Mouse (Mus musculus) forebrain, embryonic 11.5 days (tissue): ENCODE data around the gene Fsd1. TPM values are rescaled to one million over a fixed set of nuclear protein-coding genes. Genes with fewer than 3 reads are reported as not detected.

Experiments
- ATAC-seq: fragments of 200-750 bp; cut with Nextera tagmentation; replicated peaks from 2 replicates; pipeline ENCODE4 v1.8.0; 2017; ENCODE audit warnings: moderate TSS enrichment; ENCODE audit not compliant: low FRiP score
- DNase-seq: peaks from one replicate; pipeline ENCODE4 v3.0.0-alpha.2; 2017; ENCODE audit warnings: low spot score
- H3K27ac ChIP-seq: fragments of 300-500 bp; sonication (generic); 2 replicates; pipeline ENCODE4 v1.5.1; 2014; ENCODE audit warnings: low read depth, low read length
- H3K27me3 ChIP-seq: fragments of 300-500 bp; sonication (generic); 2 replicates; pipeline ENCODE4 v1.6.1; 2014; ENCODE audit warnings: mild to moderate bottlenecking, low read length, mixed read lengths; ENCODE audit not compliant: control insufficient read depth, insufficient read depth
- H3K36me3 ChIP-seq: fragments of 300-500 bp; sonication (generic); 2 replicates; pipeline ENCODE4 v1.6.1; 2014; ENCODE audit warnings: mild to moderate bottlenecking, low read length, moderate library complexity, mixed read lengths; ENCODE audit not compliant: control insufficient read depth, insufficient read depth
- H3K4me1 ChIP-seq: fragments of 300-500 bp; sonication (generic); replicated peaks from 2 replicates; pipeline ENCODE4 v1.6.1; 2014; ENCODE audit warnings: low read length, mixed read lengths; ENCODE audit not compliant: control insufficient read depth, insufficient read depth
- H3K4me2 ChIP-seq: fragments of 300-500 bp; sonication (generic); 2 replicates; pipeline ENCODE4 v1.6.1; 2014; ENCODE audit warnings: low read depth, mild to moderate bottlenecking, low read length, moderate library complexity, mixed read lengths; ENCODE audit not compliant: severe bottlenecking
- H3K4me3 ChIP-seq: fragments of 300-500 bp; sonication (generic); 2 replicates; pipeline ENCODE4 v1.5.1; 2014; ENCODE audit warnings: low read depth, low read length
- H3K9ac ChIP-seq: fragments of 300-500 bp; sonication (generic); 2 replicates; pipeline ENCODE4 v1.6.1; 2014; ENCODE audit warnings: low read length
- H3K9me3 ChIP-seq: fragments of 300-500 bp; sonication (generic); 2 replicates; pipeline ENCODE4 v1.6.1; 2016; ENCODE audit warnings: low read length, mixed read lengths; ENCODE audit not compliant: control insufficient read depth
- WGBS: fragments of 180-500 bp; shearing (Covaris S2); extraction: QIAGEN DNeasy Blood & Tissue Kit; methylation state at CpG from one replicate; pipeline ENCODE4 v1.1.7; 2014; 5-methylcytosine and 5-hydroxymethylcytosine counted together
- polyA plus RNA-seq: library from polyadenylated mRNA; unstranded; fragments of >200 nt; fragmentation: Nextera tagmentation; extraction: Ambion mirVana; gene quantifications from 2 replicates; pipeline ENCODE4 v1.2.1, GENCODE M21; 2014

The Fsd1 gene
- polyA plus RNA-seq, 1 experiment from 2014 or later, result 61.9 TPM

GRCm38 (mm10) chr17:56026303-56026702 is 40.0 kb downstream of the Fsd1 start:
- Histone ChIP-seq H3K4me3 (no peak overlapping the region), H3K4me2 (no peak overlapping the region), H3K4me1 (no peaks in the 10 kb centered on the region), H3K9me3 (no peaks in the 10 kb centered on the region), H3K36me3 (no peaks in the 10 kb centered on the region; the same call in 1 of the 2 replicates), H3K9ac (no peak overlapping the region), H3K27ac (no peak overlapping the region), H3K27me3 (no peaks in the 10 kb centered on the region)
- WGBS, result 81% methylated on average over 1 of the region's 1 CpGs
- ATAC-seq, result no peak
- DNase-seq, result no peak

- Histone ChIP-seq H3K36me3 (no peaks in the 10 kb centered on the region; the same call in 1 of the 2 replicates), H3K4me1 (no peaks in the 10 kb centered on the region), H3K4me2 (no peak overlapping the region), H3K9me3 (no peaks in the 10 kb centered on the region), H3K4me3 (no peak overlapping the region), H3K27ac (no peak overlapping the region), H3K9ac (no peak overlapping the region), H3K27me3 (no peaks in the 10 kb centered on the region)
- ATAC-seq (no peak), DNase-seq (no peak)
- 76% methylated on average over 1 of the region's 1 CpGs for WGBS
Observed at GRCm38 (mm10) chr17:56026881-56027280, 40.6 kb downstream of the Fsd1 start.

- H3K27me3 ChIP-seq, result no peaks in the 10 kb centered on the region
- no peaks in the 10 kb centered on the region for H3K4me1 ChIP-seq
- H3K4me3 ChIP-seq, result no peak overlapping the region
- no peak overlapping the region for H3K9ac ChIP-seq
- H3K9me3 ChIP-seq, result no peaks in the 10 kb centered on the region
- DNase-seq, result no peak
- 93% methylated on average over 5 of the region's 5 CpGs for WGBS
- no peak overlapping the region for H3K4me2 ChIP-seq
- no peak for ATAC-seq
- H3K36me3 ChIP-seq, result no peaks in the 10 kb centered on the region; the same call in 1 of the 2 replicates
- H3K27ac ChIP-seq, result no peak overlapping the region
Observed at GRCm38 (mm10) chr17:56027801-56028441, 41.6 kb downstream of the Fsd1 start.

- 94% methylated on average over 9 of the region's 9 CpGs for WGBS
- H3K36me3 ChIP-seq, result peaks cover 2% of the 10 kb centered on the region; the same call in 1 of the 2 replicates
Observed at GRCm38 (mm10) chr17:56030238-56030870, 44.0 kb downstream of the Fsd1 start.

GRCm38 (mm10) chr17:56030919-56031318 is 44.6 kb downstream of the Fsd1 start:
- Histone ChIP-seq H3K36me3 (peaks cover 2% of the 10 kb centered on the region; the same call in 1 of the 2 replicates), H3K4me1 (peaks cover 6% of the 10 kb centered on the region), H3K4me3 (no peak overlapping the region), H3K9ac (no peak overlapping the region), H3K9me3 (no peaks in the 10 kb centered on the region), H3K27me3 (no peaks in the 10 kb centered on the region), H3K4me2 (no peak overlapping the region), H3K27ac (no peak overlapping the region)
- no peak for DNase-seq
- no peak for ATAC-seq
- 81% methylated on average over 5 of the region's 5 CpGs for WGBS

More at GRCm38 (mm10) chr17:56030238-56030870, 44.0 kb downstream of the Fsd1 start:
- Histone ChIP-seq H3K9me3 (no peaks in the 10 kb centered on the region), H3K9ac (no peak overlapping the region), H3K4me2 (no peak overlapping the region), H3K27me3 (no peaks in the 10 kb centered on the region), H3K4me1 (peaks cover 3% of the 10 kb centered on the region), H3K27ac (no peak overlapping the region), H3K4me3 (no peak overlapping the region)
- no peak for DNase-seq
- no peak for ATAC-seq

GRCm38 (mm10) chr17:56031431-56031830 is 45.1 kb downstream of the Fsd1 start:
- H3K9me3 ChIP-seq, result no peaks in the 10 kb centered on the region
- H3K27me3 ChIP-seq, result no peaks in the 10 kb centered on the region
- H3K4me2 ChIP-seq, result no peak overlapping the region
- peaks cover 2% of the 10 kb centered on the region; the same call in 1 of the 2 replicates for H3K36me3 ChIP-seq
- H3K27ac ChIP-seq, result no peak overlapping the region
- H3K4me1 ChIP-seq, result peaks cover 6% of the 10 kb centered on the region
- 88% methylated on average over 7 of the region's 7 CpGs for WGBS
- no peak overlapping the region for H3K4me3 ChIP-seq
- H3K9ac ChIP-seq, result no peak overlapping the region
- ATAC-seq (no peak), DNase-seq (no peak)

GRCm38 (mm10) chr17:56032127-56032733 is 45.9 kb downstream of the Fsd1 start:
- whole genome bisulfite sequencing, result 81% methylated on average over 6 of the region's 6 CpGs
- ATAC-seq, result no peak
- no peaks in the 10 kb centered on the region for H3K9me3 ChIP-seq
- H3K27ac ChIP-seq, result no peak overlapping the region
- H3K4me2 ChIP-seq, result no peak overlapping the region
- no peak for DNase-seq
- H3K9ac ChIP-seq, result no peak overlapping the region
- no peaks in the 10 kb centered on the region for H3K27me3 ChIP-seq
- H3K4me3 ChIP-seq, result no peak overlapping the region
- H3K4me1 ChIP-seq, result peaks cover 8% of the 10 kb centered on the region
- peaks cover 2% of the 10 kb centered on the region; the same call in 1 of the 2 replicates for H3K36me3 ChIP-seq

- ATAC-seq (no peak), DNase-seq (no peak)
- Histone ChIP-seq H3K36me3 (peaks cover 2% of the 10 kb centered on the region; the same call in 1 of the 2 replicates), H3K27ac (no peak overlapping the region), H3K9ac (no peak overlapping the region), H3K27me3 (no peaks in the 10 kb centered on the region), H3K4me1 (peaks cover 8% of the 10 kb centered on the region), H3K4me2 (no peak overlapping the region), H3K4me3 (no peak overlapping the region), H3K9me3 (no peaks in the 10 kb centered on the region)
- WGBS, result 79% methylated on average over 7 of the region's 7 CpGs
Observed at GRCm38 (mm10) chr17:56032831-56033230, 46.5 kb downstream of the Fsd1 start.
